Comparison of ENCODE assay signal across 21 mouse cellular contexts in genomic region chr2:76429318-76429717, GRCm38 (mm10). TPM values are rescaled to one million over a fixed set of nuclear protein-coding genes. Genes with fewer than 3 reads are reported as not detected.
DNase-seq lines count a peak whose midpoint lies in the region; ATAC-seq lines count a peak whose summit lies in the region.
"Had no signal": no experiment of that assay in that cellular context is flagged by ENCODE, and none has a peak within 500 bp of the region (broad histone marks: within the 10 kb centered on the region; RNA-seq: fewer than 3 reads in every experiment).

No protein-coding gene starts in this region.

- no peak overlapping the region for H3K4me2 ChIP-seq in kidney, embryonic 15.5 days
- H3K4me2 ChIP-seq: heart, embryonic 15.5 days had no signal

- H3K9me3 ChIP-seq in kidney, embryonic 15.5 days (replicated peaks) = no peaks in the 10 kb centered on the region
- H3K9me3 ChIP-seq: embryonic facial prominence, embryonic 10.5 days; forebrain, embryonic 10.5 days; heart, embryonic 10.5 days; heart, embryonic 15.5 days; hindbrain, embryonic 10.5 days had no signal

- intact Hi-C loops in heart, postnatal 25 days (cut with DNase I) = no loop called here

- H3K27me3 ChIP-seq in kidney, embryonic 15.5 days = no peaks in the 10 kb centered on the region
- H3K27me3 ChIP-seq: heart, embryonic 15.5 days had no signal

- H3K36me3 ChIP-seq in kidney, embryonic 15.5 days = no peaks in the 10 kb centered on the region
- H3K36me3 ChIP-seq: embryonic facial prominence, embryonic 10.5 days; forebrain, embryonic 10.5 days; heart, embryonic 10.5 days; heart, embryonic 15.5 days; hindbrain, embryonic 10.5 days had no signal

- H3K4me1 ChIP-seq in kidney, embryonic 15.5 days = peaks cover 13% of the 10 kb centered on the region; the same call in 1 of the 2 replicates
- H3K4me1 ChIP-seq: heart, embryonic 10.5 days; heart, embryonic 15.5 days had no signal

- H3K9ac ChIP-seq in kidney, embryonic 15.5 days = no peak overlapping the region
- H3K9ac ChIP-seq: heart, embryonic 15.5 days had no signal

- H3K27ac ChIP-seq in kidney, embryonic 15.5 days = no peak overlapping the region
- H3K27ac ChIP-seq: embryonic facial prominence, embryonic 10.5 days; forebrain, embryonic 10.5 days; heart, embryonic 10.5 days; heart, embryonic 15.5 days; hindbrain, embryonic 10.5 days had no signal

- no peak for DNase-seq in kidney, postnatal 14 days
- peak; percentile 10 to 18 for DNase-seq in spleen, postnatal 36 days (ENCODE audit: low spot score in 2 of 2)
- DNase-seq in spleen, postnatal 14 days (ENCODE audit: low spot score in 2 of 2) = no peak
- peak; percentile 34 for DNase-seq in Muller cell, postnatal 12 days (ENCODE audit: inconsistent ontology term)
- DNase-seq in heart, postnatal 25 days (ENCODE audit: low spot score) = no peak
- no peak for DNase-seq in thymus, postnatal 14 days
- DNase-seq: adrenal gland, adult 8-10 months; adrenal gland, postnatal 36 days; cerebellum, adult 2 months; cerebellum, postnatal 10 days; heart, adult 18-20 months; heart, postnatal 14 days had no signal

- no peak overlapping the region for H3K4me3 ChIP-seq in kidney, embryonic 15.5 days (replicated peaks)
- H3K4me3 ChIP-seq: embryonic facial prominence, embryonic 10.5 days; erythroblast, embryonic 14.5 days; forebrain, embryonic 10.5 days; heart, embryonic 10.5 days; heart, embryonic 15.5 days; hindbrain, embryonic 10.5 days had no signal

- WGBS in kidney, embryonic 15.5 days = 45% methylated on average over 3 of the region's 3 CpGs

- peak; percentile 15; the same call in 1 of the 2 replicates for ATAC-seq in kidney, embryonic 15.5 days (replicated peaks; ENCODE audit: low FRiP score)
- ATAC-seq: forebrain, embryonic 14.5 days; intestine, embryonic 16.5 days had no signal

RNA-seq across cellular contexts. Expression of gene Osbpl6, which starts 23.0 kb away (rescaled TPM):
- 18.3 and 20.1 TPM in 2 replicates for polyA plus RNA-seq in kidney, embryonic 15.5 days (2015; fragmentation: Nextera tagmentation; extraction: Ambion mirVana)
- total RNA-seq in heart, postnatal 25 days (2021) = 10 to 100 TPM in 1 of 2 experiments, 1 to 10 TPM in 1; 8.8 to 11.9 TPM
- polyA plus RNA-seq: erythroblast, embryonic 14.5 days had no signal

RNA-seq across cellular contexts. Expression of gene Rbm45, which starts 59.5 kb away (rescaled TPM):
- 17.5 and 18.3 TPM in 2 replicates for polyA plus RNA-seq in kidney, embryonic 15.5 days (2015; fragmentation: Nextera tagmentation; extraction: Ambion mirVana)
- 10 to 100 TPM; 19.2 to 22.0 TPM for total RNA-seq in heart, postnatal 25 days (2021)

Comparison
In these comparisons a context has a peak if more than half of its experiments do, and no peak if none do; other contexts are left out.
1. DNase-seq: peak in spleen, postnatal 36 days (2 of 2) and Muller cell, postnatal 12 days (single experiment); none in kidney, postnatal 14 days (single experiment), spleen, postnatal 14 days (0 of 2), heart, postnatal 25 days (single experiment) and thymus, postnatal 14 days (single experiment).